Mouse (Mus musculus) liver, adult (tissue): Measurements from ENCODE around the gene Homer1.

Source experiments
- GATA4 ChIP-seq: IDR thresholded peaks from 2 replicates; pipeline ENCODE4 v1.6.1; 2014; ENCODE audit warnings: mild to moderate bottlenecking, low read length; ENCODE audit not compliant: insufficient replicate concordance

Homer1 gene

GRCm38 (mm10) chr13:93299316-93299715, at the start of gene Homer1:
TSS of gene Homer1 (plus strand) at chr13:93299635.
- no peak for TF ChIP-seq GATA4

- TF ChIP-seq GATA4: no peak
Observed at GRCm38 (mm10) chr13:93251732-93252131, 47.7 kb upstream of the Homer1 start.

- TF ChIP-seq GATA4: no peak
Observed at GRCm38 (mm10) chr13:93252175-93252574, 47.3 kb upstream of the Homer1 start.

GRCm38 (mm10) chr13:93252941-93253340, 46.5 kb upstream of the Homer1 start:
- no peak for TF ChIP-seq GATA4

- no peak for TF ChIP-seq GATA4
Observed at GRCm38 (mm10) chr13:93267151-93267550, 32.3 kb upstream of the Homer1 start.

GRCm38 (mm10) chr13:93300581-93300980, 1.1 kb downstream of the Homer1 start:
- no peak for TF ChIP-seq GATA4

GRCm38 (mm10) chr13:93301060-93301459, 1.6 kb downstream of the Homer1 start:
- TF ChIP-seq GATA4: no peak

- no peak for TF ChIP-seq GATA4
Observed at GRCm38 (mm10) chr13:93302846-93303562, 3.6 kb downstream of the Homer1 start.

GRCm38 (mm10) chr13:93303563-93304250, 4.3 kb downstream of the Homer1 start:
- TF ChIP-seq GATA4: no peak

GRCm38 (mm10) chr13:93304251-93305001, 5.0 kb downstream of the Homer1 start:
- no peak for TF ChIP-seq GATA4

- TF ChIP-seq GATA4: no peak
Observed at GRCm38 (mm10) chr13:93305149-93305548, 5.7 kb downstream of the Homer1 start.

- TF ChIP-seq GATA4: no peak
Observed at GRCm38 (mm10) chr13:93305636-93306035, 6.2 kb downstream of the Homer1 start.

GRCm38 (mm10) chr13:93306545-93306944, 7.1 kb downstream of the Homer1 start:
- no peak for TF ChIP-seq GATA4

GRCm38 (mm10) chr13:93307700-93308099, 8.3 kb downstream of the Homer1 start:
- TF ChIP-seq GATA4: no peak

GRCm38 (mm10) chr13:93309295-93309694, 9.9 kb downstream of the Homer1 start:
- no peak for TF ChIP-seq GATA4

GRCm38 (mm10) chr13:93312518-93312917, 13.1 kb downstream of the Homer1 start:
- no peak for TF ChIP-seq GATA4
